Mouse (Mus musculus): Measurements from ENCODE around the gene Yes1.

DNA sequence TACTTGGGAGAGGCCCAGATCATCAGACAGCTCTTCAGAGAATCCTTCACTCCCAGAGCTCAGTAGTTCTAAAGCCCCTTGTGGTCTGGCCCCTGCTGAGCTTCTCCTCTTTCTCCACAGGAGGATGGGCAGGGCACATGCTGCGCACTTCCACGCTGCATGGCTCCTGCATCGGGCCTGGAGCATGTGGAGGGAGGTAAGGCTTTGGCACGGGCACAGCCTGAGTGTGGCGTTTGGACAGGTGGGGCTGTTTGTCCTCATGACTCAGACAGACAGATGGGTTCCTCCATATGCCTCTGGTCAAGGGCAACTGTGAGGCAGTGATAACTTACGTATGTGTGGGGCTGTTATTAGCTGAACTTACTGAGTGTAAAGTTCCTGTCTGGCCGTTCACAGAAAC is 111.3 kb downstream of the Yes1 start:
- no peak for TF ChIP-seq CTCF (IDR thresholded peaks at IDR 0.05; ENCODE audit: low read depth, low read length)
- no peak for TF ChIP-seq GATA1 (IDR thresholded peaks at IDR 0.05; ENCODE audit: borderline replicate concordance, low read length)
- no peak for TF ChIP-seq POLR2AphosphoS5 (IDR thresholded peaks at IDR 0.05; ENCODE audit: insufficient replicate concordance, low read depth, low read length)
- TF ChIP-seq TAL1 (conservative IDR thresholded peaks at IDR 0.05; ENCODE audit: low read depth, low read length): no peak
- no peak for TF ChIP-seq GATA2 (IDR thresholded peaks at IDR 0.05; ENCODE audit: borderline replicate concordance, low read depth, low read length)
